Mouse (Mus musculus) adrenal gland, adult 2 months (tissue): Measurements from ENCODE around the gene Arid3a. TPM values are rescaled to one million over a fixed set of nuclear protein-coding genes. Genes with fewer than 3 reads are reported as not detected.

Experiments used
- DNase-seq: peaks from one replicate; pipeline ENCODE4 v3.0.0; 2021
- polyA plus RNA-seq: library from polyadenylated mRNA; depleted of rRNA; stranded (reverse); fragments of >200 nt; gene quantifications from 2 replicates; pipeline ENCODE4 v1.2.3, GENCODE M21; 2012
- total RNA-seq, 2 experiments: library from RNA; stranded (reverse); gene quantifications; 2 replicates each; pipeline ENCODE4 v1.2.3; 2021

The Arid3a gene
- total and polyA plus RNA-seq, 3 experiments = 4.6 to 6.5 (median 5.9) TPM

DNA sequence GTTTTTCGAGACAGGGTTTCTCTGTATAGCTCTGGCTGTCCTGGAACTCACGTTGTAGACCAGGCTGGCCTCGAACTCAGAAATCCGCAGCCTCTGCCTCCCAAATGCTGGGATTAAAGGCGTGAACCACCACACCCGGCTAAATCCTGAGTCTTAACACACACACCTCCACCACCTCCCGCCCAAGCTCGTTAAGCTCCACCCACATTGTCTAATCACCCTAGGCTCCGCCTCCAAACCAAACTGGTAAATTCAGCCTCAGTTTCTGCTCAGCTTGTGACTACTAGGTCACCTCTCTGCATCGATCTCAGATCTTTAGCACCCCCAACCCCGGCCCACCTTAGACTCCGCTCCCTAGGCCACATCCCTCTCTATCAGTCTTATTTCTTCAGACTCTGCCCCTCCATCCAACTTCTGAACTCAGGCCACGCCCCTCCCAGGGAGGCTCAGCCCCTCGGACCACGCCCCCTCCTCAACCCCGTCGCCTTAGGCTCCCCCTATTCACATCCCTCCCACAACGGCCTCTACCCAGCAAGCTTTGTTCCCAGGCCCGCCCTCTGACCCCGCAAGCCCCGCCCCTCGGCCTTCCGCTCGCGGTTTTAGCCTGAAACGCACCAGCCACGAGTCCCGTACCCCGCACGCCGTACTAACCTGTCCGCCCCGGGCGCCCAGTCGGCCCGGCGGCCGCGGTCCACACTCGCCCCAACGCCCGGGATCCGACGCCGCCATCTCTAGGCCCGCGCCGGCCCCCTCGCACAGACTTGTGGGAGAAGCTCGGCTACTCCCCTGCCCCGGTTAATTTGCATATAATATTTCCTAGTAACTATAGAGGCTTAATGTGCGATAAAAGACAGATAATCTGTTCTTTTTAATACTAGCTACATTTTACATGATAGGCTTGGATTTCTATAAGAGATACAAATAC is 18.4 kb upstream of the Arid3a start, which contains the start of gene Med16:
Gene Med16 (minus strand): TSS at position 757 of the 925 bp plus-strand sequence.
- peak; percentile 97 for DNase-seq

DNA sequence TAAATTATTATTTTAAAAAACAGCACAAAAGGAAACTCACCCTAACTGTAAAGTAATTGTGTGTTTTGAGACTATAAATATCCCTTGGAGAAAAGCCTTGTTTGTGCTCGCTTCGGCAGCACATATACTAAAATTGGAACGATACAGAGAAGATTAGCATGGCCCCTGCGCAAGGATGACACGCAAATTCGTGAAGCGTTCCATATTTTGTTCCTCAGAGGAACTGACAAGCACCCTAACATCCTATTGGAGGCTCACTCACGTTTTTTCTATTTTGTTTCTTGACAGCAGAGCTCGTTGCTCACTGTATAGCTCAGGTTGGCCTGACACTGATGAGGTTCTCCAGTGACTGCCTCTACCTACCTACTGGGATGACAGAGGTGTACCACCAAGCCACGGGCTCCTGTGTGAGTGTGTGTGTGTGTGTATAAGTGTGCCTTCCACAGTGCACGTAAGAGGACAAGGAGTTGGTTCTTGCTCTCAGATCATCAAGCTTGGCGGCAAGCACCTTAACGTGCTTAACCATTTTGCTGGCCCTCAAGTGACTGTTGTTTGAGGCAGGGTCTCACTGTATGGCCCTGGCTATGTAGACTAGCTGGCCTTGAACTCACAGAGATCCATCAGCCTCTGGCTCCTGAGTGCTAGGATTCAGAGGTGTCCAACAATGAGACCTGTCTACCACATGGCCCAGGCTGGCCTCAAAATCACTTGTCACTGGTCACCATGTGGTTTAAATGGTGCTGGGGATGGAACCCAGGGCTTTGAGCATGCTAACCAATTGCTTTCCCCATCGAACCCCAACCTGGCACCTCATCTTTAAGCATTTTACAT is 17.5 kb upstream of the Arid3a start:
- DNase-seq = peak; percentile 59

DNA sequence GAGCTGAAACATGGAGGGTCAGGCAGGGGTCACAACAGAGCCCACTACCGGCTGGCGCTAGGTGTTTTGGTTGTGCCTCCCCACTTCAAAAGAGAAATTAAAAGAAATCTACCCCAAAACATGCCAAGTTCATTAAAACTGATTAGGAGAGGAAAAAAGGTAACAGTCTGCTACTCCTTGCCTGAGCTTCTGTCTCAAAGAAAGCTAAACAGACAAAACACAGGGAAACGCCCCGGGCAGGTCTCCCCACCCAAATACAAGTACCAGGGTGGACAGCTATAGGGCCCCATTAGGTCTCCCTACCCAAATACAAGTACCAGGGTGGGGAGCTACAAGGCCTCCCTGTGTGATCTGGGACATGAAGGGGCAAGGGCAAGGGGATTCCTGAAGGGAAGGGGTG is 16.3 kb upstream of the Arid3a start, which contains the start of gene Gm26602:
Gene Gm26602 (plus strand): TSS at position 301 of the 400 bp plus-strand sequence.
- DNase-seq = no peak

DNA sequence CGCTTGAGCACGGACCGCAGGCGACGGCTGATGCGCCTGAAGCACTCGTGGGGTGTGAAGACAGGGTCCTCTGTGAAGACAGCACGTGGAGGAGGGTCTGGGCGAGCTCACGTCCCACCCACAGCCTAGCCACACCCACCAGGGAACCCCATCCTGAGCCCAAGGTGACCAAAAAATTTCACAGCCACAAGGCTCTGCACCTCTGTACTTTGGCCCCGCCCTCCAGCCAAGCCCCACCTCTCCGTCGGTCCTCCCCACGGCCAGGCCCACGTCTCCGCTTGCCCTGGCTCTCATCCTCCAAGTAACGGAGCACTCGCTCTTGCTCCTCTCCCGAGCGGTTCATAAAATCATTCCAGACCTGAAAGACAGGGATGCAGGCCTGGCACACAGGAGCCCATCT is 14.4 kb upstream of the Arid3a start:
- DNase-seq = no peak

DNA sequence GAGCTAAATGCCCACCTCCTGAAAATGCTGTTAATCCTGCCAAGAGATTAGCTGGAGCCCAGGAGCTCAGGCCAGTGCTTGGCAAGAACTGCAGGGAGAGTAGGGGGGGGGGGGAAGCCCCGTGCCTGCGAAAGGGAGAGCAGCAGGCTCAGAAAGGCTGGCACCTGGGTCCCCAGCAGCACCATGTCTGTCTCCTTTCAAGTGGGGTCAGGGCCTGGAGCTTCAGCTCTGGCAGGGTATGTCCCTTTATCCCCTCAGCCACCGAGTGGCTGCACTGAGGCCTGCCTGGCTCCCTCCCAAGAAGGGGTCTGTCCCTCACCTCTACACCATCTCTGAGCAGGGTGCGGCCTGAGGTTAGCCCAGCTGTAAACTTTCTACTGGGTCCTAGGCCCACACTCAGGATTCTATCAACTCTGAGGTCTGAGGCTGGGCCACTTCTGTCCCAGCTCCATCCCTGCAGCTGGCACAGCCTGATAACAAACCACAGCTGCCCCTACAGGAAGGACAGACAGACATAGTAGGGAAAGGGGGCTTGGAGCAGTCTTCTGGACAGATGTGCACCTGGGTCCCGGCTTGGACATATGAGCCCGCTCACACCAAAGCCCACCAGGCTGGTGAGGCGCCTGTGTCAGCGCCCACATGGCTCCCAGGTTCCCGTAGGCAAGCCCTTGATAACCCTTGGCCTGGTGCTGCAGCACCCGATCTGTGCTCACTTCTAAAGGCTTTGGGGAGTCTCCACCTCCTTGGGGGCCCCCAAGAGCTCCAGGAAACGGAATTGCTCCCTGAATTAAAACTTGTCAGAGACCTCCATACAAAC is 12.5 kb upstream of the Arid3a start:
- DNase-seq = no peak

DNA sequence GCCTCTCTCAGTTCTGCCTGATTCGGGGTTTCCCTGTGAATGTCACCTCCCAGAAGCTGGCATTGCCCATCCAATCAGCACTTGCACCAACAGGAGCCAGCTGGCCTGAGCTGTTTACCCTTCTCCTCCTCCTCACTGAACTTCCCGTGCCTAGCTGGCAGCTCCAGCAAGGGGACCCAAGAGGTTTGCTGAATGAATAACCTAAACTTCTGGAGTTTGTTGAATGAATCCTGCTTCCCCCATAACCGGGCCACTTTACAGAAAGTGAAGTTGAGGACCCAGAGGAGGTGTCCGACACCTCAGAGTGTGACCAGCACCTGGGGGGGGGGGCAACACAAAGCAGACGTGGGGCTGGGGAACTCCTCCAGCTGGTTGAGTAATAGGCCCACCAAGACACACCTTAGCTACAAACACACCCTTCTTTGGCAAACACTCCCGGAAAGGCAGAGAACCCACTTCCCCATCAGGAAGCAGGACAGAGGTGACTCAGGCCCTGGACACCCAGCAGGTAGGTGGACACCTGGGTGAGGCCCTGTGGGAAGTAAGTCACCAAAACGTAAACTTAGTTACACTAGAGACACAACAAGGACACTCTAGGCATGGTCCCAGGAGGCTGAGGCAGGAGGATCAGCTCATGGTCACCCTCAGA is 11.8 kb upstream of the Arid3a start:
- DNase-seq = no peak

DNA sequence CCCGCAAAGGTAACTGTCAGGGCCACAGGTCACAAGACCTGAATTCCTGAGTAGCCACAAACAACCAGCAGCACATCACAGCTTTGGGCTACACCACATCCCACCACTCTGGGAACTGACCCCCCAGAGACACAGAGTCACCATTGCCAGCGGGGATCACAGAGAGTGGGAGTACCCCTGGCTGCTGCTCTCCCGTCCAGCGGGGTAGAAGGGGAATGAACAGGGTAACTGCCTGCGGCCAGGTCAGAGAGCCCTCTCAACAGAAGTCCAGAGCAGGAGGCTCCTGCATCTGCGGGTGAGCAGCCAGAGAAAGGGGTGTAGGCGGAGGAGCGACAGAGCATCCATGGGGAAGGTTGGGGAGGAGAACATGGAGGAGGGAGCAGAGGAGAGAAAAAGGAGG is 10.8 kb upstream of the Arid3a start:
- no peak for DNase-seq

DNA sequence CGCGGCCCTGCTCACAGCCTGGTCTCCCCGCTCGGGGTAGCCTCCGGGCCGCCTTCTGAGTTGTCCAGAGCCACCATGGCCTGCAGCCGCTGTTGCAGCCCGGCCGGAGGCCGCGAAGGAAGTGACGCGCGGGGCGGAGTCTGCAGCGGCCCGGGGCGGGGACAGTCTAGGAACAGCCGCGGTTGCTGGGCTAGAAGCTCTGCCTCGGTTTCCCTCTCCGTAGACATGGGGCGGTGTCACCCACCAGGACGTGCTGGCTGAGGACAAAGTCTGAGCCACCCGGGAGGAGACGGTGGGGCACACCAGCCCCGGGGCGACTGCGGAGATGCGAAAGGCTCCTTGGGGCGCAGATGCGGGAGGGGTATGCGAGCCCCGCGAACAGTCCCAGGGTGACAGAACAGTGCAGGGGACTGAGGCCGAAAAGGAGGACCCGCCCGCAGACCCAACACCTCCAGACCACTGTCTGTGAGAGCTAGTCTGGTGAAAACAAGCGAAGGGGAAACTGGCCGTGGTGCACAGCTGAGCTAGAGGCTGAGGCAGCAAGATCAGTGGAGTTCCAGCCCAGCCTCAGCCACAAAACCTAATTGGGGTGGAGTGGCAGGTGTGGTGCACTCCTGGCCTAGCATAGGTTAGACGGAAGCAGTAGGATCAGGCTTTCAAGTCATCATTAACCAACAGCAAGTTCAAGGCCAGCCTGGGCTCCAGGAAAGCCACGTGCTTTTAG is 9.9 kb upstream of the Arid3a start, which contains the start of gene Kiss1r:
Gene Kiss1r (plus strand): TSS at position 164 of the 724 bp plus-strand sequence.
- peak; percentile 93 for DNase-seq

DNA sequence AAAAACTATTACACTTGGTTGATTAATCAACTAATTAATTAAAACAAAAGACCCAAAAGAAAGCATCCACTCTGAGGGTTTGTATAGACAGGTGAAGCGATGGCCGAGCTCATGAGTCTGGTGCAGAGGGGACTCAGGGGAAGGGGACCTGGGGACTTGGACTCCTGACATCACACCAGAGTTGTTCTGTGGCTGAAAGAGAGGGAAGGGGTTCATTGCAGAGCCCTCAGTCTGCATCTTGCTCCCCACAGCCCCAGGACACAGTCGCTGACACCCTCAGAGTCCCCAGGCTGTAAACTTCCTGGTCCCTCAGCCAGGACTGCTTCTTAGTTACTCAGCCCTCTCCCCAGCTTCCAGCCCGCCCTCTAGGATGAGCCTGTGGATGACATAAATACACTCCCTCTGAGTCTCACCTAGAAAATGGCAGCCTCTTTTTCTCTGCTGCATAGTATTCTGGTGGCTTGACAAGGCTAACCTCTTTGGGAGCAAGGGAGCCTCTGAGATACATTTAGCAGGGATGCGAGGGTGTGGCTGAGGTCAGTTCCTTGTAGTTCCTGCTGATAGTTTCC is 9.2 kb upstream of the Arid3a start:
- no peak for DNase-seq

DNA sequence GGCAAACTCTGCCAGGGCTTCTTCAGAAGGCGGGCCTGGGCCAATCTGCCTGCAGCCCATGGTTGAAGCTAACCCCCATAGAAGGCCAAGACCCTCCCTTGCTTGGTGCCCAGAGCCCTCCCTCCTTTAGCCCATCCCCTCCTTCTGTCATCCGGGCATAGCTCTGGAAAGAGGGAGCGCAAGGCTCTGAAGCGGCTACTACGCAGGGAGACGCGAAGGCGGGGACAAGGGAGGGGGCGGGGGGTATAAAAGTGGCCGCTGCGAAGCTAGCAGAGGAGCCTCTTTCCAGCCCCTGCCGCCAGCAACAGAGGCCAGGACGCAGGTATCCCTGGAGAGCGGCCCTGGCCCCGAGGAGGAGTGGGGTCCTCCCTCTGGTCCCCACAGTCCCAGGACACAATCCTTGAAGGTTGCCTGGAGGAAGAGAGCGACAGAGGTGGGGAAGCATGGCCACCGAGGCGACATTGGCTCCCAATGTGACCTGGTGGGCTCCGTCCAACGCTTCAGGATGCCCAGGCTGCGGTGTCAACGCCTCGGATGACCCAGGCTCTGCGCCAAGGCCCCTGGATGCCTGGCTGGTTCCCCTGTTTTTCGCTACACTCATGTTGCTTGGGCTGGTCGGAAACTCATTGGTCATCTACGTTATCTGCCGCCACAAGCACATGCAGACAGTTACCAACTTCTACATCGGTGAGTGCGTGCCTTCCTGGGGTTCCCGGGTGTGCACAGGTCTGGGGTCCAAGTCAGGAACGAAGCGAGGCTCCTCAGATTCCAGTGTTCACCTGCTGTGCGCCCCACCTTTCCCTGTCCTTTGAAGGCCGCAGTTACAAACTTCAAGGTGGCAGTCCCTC is 8.4 kb upstream of the Arid3a start:
- DNase-seq = no peak

DNA sequence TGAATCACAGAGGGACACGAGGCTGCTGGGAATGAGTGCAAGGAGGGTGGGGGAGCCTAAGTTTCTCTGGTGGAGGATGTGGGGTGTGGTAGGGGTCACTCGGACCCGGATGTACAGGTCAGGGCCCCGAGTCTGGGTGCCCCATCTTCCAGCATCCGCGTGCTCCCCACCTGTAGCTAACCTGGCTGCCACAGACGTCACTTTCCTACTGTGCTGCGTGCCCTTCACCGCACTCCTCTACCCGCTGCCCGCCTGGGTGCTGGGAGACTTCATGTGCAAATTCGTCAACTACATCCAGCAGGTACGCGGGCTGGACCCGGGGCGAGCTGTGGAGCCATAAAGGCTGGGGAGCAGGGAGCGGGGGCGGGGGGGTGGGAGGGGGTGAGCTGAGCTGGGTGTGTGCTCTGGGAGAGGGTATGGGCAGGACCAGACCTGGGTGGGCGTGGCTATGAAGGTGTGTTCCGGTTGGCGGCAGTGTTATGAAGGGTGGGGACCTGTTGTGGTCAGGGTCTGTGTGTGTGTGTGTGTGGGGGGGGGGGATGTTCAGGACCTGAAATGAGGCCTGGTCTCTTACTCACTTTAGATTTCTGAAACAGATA is 7.5 kb upstream of the Arid3a start:
- DNase-seq = no peak

DNA sequence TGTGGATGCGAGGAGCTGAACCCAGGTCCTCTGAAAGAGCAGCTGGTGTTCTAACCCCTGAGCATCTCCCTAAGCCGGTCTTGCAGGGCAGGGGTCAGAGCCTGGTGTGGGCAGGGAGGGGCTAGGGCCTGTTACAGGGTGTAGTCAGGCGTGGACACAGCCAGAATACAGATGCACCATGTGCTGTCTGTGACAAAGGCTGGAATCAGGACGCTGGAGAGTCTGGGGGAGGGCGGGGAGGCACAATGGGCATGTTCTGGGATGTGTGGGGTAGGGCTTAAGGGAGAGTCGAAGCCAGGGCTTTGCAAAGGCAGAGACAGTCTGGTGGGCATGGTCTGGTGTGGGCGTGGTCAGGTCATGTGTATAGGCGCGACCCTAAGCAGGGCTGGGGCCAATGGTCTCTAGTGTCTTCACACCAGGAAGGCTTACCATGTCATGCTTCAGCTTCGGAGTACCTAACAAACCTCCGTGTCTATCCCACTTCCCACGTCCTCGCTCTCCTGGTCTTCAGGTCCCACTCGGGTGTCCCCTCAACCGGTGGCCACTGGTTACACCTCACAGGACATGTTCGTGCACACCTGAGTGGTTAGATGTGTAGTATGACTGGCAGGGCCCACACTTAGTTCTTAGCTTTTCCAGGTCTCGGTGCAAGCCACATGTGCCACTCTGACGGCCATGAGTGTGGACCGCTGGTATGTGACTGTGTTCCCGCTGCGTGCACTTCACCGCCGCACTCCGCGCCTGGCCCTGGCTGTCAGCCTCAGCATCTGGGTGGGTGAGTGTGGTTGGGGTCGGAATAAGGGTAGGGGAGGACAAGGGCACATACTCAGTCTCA is 6.6 kb upstream of the Arid3a start:
- no peak for DNase-seq

DNA sequence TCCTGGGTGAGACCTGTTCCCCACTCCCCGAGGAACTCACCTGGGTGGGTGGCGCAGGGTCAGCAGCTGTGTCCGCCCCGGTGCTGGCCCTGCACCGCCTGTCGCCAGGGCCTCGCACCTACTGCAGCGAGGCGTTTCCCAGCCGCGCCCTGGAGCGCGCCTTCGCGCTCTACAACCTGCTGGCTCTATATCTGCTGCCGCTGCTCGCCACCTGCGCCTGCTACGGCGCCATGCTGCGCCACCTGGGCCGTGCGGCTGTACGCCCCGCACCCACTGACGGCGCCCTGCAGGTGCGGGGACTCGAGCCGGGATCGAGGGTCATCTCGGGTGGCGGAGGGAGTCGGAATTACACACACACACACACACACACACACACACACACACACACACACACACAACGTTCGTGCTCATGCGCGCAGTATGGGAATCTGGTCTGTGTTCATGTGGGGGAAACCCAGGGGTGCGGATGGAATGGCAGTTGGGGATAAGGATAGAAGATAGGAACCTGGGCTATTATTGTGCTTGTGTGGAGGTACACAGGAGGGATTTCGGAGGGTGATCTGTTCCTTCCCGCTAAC is 5.8 kb upstream of the Arid3a start, which contains the start of gene R3hdm4:
Gene R3hdm4 (minus strand): TSS at position 251 of the 578 bp plus-strand sequence.
- no peak for DNase-seq

DNA sequence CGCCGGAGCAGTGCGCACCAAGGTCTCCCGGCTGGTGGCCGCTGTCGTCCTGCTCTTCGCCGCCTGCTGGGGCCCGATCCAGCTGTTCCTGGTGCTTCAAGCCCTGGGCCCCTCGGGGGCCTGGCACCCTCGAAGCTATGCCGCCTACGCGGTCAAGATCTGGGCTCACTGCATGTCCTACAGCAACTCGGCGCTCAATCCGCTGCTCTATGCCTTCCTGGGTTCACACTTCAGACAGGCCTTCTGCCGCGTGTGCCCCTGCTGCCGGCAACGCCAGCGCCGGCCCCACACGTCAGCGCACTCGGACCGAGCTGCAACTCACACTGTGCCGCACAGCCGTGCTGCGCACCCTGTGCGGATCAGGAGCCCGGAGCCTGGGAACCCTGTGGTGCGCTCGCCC is 5.3 kb upstream of the Arid3a start:
- no peak for DNase-seq

DNA sequence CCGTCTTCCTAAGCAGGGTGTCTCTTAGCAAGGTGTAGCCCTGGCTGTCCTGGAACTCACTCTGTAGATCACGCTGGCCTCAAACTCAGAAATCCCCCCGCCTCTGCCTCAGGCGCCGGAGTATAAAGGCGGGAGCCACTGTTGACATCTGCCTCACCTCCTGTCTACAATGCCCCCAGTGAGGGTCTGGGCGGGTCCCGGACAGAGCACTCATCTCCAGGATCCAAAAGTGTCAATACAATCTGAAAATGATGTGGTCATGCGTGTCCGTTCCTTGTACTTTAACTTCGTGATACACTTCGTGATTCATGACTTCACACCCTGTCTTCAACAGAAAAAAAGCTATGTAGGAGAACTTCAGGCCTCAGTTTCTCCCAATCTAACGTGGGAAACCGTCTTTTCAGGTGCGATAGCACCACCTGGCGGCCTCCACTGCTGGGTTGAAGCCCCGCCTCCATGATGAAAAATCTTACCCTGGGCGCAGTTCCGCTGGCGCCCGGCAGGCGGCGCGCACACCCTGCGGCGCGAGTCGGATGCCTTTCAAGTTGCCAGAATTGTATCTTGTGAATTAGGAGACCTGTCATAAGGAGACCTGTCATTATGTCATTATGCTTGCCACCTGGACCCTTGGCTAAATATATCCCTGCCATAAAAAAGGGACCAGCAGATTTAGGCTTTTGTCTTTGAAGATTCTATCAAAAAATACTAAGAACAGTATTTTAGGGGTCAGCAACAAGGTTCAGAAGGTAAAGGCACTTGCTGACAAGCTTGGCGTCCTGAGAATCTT is 1.7 kb upstream of the Arid3a start:
- DNase-seq = peak; percentile 92

DNA sequence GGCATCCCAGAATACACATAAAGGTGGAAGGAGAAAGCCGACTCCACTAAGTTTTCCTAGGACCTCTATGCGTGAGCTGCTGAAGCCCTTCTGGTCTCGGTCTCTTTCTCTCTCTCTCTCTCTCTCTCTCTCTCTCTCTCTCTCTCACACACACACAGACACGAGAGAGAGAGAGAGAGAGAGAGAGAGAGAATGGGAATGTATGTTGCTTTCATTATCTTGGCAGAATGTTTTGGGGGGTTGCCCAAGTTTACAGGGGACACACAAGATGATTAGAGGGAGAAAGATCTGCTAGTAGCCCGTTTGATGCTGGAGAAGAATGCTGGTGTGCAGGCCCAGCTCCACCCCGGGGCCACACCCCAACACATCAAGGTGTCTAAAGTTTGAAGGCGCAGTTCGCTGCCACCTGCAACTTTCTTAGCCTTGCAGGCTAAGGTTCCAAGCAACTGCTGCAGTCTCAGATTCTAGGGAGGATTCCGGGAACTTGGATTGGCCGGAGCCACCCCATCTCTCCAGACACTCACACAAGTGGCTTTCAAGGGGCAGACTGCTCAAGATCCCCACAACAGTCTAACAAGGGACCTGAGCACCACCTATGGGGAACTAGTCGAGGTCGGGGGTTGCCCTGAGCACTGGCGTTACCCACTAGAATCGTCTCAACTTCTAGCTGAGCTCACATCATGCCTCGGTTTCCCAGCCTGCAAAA is 905 bp upstream of the Arid3a start:
- no peak for DNase-seq
